Mouse (Mus musculus) intestine, postnatal 0 days (tissue): ENCODE data around the gene Ptprh. TPM values are rescaled to one million over a fixed set of nuclear protein-coding genes. Genes with fewer than 3 reads are reported as not detected.

Experiments used
- ATAC-seq: fragments of 200-750 bp; cut with Nextera tagmentation; 2 replicates; pipeline ENCODE4 v1.8.0; 2017; ENCODE audit warnings: mild to moderate bottlenecking, moderate TSS enrichment, moderate library complexity
- H3K27ac ChIP-seq: fragments of 300-500 bp; sonication (generic); 2 replicates; pipeline ENCODE4 v1.5.1; 2014; ENCODE audit warnings: mild to moderate bottlenecking, low read depth, low read length, moderate library complexity
- H3K27me3 ChIP-seq: fragments of 300-500 bp; sonication (generic); replicated peaks from 2 replicates; pipeline ENCODE4 v1.6.1; 2014; ENCODE audit warnings: low read length, mixed read lengths; ENCODE audit not compliant: control insufficient read depth, insufficient read depth
- H3K36me3 ChIP-seq: fragments of 300-500 bp; sonication (generic); 2 replicates; pipeline ENCODE4 v1.6.1; 2014; ENCODE audit warnings: mild to moderate bottlenecking, moderate library complexity; ENCODE audit not compliant: control insufficient read depth, insufficient read depth
- H3K4me1 ChIP-seq: fragments of 300-500 bp; sonication (generic); replicated peaks from 2 replicates; pipeline ENCODE4 v1.6.1; 2014; ENCODE audit warnings: antibody characterized with exemption, low read length, mixed read lengths; ENCODE audit not compliant: control insufficient read depth, insufficient read depth
- H3K4me2 ChIP-seq: fragments of 300-500 bp; sonication (generic); replicated peaks from 2 replicates; pipeline ENCODE4 v1.6.1; 2014; ENCODE audit warnings: low read depth, mild to moderate bottlenecking, moderate library complexity
- H3K4me3 ChIP-seq: fragments of 300-500 bp; sonication (generic); 2 replicates; pipeline ENCODE4 v1.5.1; 2014; ENCODE audit warnings: low read depth, low read length
- H3K9ac ChIP-seq: fragments of 300-500 bp; sonication (generic); 2 replicates; pipeline ENCODE4 v1.6.1; 2014; ENCODE audit warnings: mild to moderate bottlenecking, low read depth, low read length
- H3K9me3 ChIP-seq: fragments of 300-500 bp; sonication (generic); 2 replicates; pipeline ENCODE4 v1.6.1; 2016; ENCODE audit warnings: mixed run types; ENCODE audit not compliant: control insufficient read depth
- CTCF ChIP-seq: sonication (generic); IDR thresholded peaks from 2 replicates; pipeline ENCODE4 v1.5.1; 2016; ENCODE audit warnings: low read depth, mild to moderate bottlenecking, control low read depth, antibody characterized with exemption, moderate library complexity
- WGBS: fragments of 180-500 bp; shearing (Covaris S2); extraction: QIAGEN DNeasy Blood & Tissue Kit; methylation state at CpG from one replicate; pipeline ENCODE4 v1.1.7; 2014; 5-methylcytosine and 5-hydroxymethylcytosine counted together
- polyA plus RNA-seq: library from polyadenylated mRNA; unstranded; fragments of >200 nt; fragmentation: Nextera tagmentation; extraction: Ambion mirVana; gene quantifications from 2 replicates; pipeline ENCODE4 v1.2.1, GENCODE M21; 2015

The Ptprh gene
- 16.7 and 17.1 TPM in 2 replicates for polyA plus RNA-seq

DNA sequence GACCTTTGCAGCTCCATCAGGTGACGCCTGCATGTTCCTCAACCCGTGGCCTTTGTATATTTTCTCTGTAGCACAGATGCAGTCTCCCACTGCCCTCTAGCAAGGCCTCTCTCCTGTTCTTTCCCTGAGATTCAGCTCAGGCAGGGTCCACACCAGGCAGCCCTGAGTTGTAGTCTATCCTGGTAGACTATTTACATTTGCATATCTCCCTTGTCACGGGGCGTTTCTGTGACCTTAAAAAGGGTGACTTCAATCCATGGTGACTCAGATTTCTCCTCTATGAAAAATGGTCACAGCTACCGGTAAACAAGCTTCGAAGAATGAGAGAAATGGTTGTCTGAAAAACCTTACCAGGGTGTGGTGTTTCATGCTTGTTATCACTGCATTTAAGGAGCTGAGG, at the start of gene Ptprh:
Gene Ptprh (minus strand): TSS at position 169 of the 400 bp plus-strand sequence.
- peak; percentile 50 for ATAC-seq
- peak within 1 kb of the TSS; percentile 33 for H3K4me3 ChIP-seq
- H3K36me3 ChIP-seq, result no peaks in the 10 kb centered on the region
- H3K4me1 ChIP-seq, result 0 out of 2 replicates have a peak, but pooled peaks cover 3% of the 10 kb centered on the region
- H3K9ac ChIP-seq, result peak within 1 kb of the TSS; percentile 40
- H3K4me2 ChIP-seq, result peak within 1 kb of the TSS; percentile 59
- TF ChIP-seq CTCF, result no peak
- no peaks in the 10 kb centered on the region for H3K27me3 ChIP-seq
- peak within 1 kb of the TSS; percentile 93 for H3K27ac ChIP-seq
- H3K9me3 ChIP-seq, result no peaks in the 10 kb centered on the region
- 35% methylated on average over 6 of the region's 6 CpGs for WGBS

DNA sequence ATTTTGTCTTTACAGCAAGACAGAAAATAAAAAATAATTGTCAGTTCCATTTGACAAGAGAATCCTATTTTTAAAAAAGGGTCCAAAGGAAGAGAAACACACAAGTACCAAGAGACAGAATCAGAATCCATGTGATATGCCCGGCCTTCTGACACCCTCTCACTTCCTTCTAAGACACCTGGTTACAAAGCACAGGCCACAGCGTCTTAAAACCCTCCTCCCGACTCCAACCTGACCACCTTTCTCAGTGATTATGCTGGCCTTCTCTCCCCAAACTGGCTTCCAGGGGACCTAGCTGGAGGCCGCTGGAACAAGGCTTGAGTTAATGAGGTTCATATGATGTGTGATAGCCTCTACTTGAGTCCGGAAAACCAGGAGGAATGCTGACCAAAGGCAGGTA, 49.5 kb upstream of the Ptprh start:
- H3K27ac ChIP-seq, result no peak overlapping the region
- WGBS, result 70% methylated on average over 5 of the region's 5 CpGs

DNA sequence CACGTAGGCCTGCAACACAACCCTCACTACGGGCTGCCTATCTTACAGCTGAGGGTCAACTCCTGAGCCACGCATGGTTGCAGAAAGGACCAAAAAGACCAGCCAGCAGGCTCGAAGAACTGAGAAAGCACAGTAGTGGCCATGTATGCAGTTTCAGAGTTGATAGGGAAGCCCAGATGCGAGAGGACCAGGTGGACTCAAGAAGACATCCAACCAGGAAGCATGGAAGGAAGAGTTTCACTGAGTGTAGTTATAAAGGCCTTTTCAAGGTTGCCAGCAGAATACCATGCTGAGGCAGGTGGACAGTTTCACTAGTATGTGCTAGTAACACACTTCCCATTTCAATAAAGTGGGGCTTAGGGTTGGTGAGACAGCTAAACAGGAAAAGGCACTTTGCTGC, 48.9 kb upstream of the Ptprh start:
- no peaks in the 10 kb centered on the region for H3K9me3 ChIP-seq
- no peak overlapping the region for H3K27ac ChIP-seq
- H3K9ac ChIP-seq, result no peak overlapping the region
- no peak for ATAC-seq
- no peaks in the 10 kb centered on the region; the same call in 1 of the 2 replicates for H3K36me3 ChIP-seq
- WGBS, result 81% methylated on average over 5 of the region's 5 CpGs
- H3K4me1 ChIP-seq, result peaks cover 6% of the 10 kb centered on the region; the same call in 1 of the 2 replicates
- TF ChIP-seq CTCF, result no peak
- no peak overlapping the region for H3K4me2 ChIP-seq
- H3K27me3 ChIP-seq, result no peaks in the 10 kb centered on the region
- H3K4me3 ChIP-seq, result no peak overlapping the region

More for the DNA sequence above, 49.5 kb upstream of the Ptprh start:
- TF ChIP-seq CTCF, result no peak
- no peak for ATAC-seq
- Histone ChIP-seq H3K27me3 (no peaks in the 10 kb centered on the region), H3K36me3 (no peaks in the 10 kb centered on the region; the same call in 1 of the 2 replicates), H3K4me3 (no peak overlapping the region), H3K9ac (no peak overlapping the region), H3K4me1 (0 out of 2 replicates have a peak, but pooled peaks cover 6% of the 10 kb centered on the region), H3K4me2 (no peak overlapping the region), H3K9me3 (no peaks in the 10 kb centered on the region)

DNA sequence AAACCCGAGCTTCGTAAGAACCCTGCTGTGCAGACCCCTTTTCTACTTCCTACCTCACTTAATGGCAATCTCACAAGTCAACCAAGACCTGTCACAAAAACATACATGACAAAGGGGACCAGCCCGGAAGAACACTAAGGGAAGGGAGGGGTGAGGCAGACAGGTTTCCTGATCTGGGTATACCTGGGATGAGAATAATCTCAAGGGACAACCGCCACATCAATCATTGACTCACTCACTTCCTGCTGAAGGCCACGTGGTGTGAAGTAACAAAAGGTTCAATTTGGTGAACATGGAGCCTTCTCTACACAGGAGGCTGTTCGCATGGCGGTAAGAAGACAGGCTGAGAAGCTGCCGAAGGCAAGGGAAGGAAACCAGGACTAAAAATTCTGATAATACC, 47.7 kb upstream of the Ptprh start:
- Histone ChIP-seq H3K9ac (no peak overlapping the region), H3K36me3 (peaks cover 9% of the 10 kb centered on the region; the same call in 1 of the 2 replicates), H3K27ac (no peak overlapping the region), H3K9me3 (no peaks in the 10 kb centered on the region), H3K27me3 (no peaks in the 10 kb centered on the region), H3K4me2 (no peak overlapping the region), H3K4me1 (peaks cover 3% of the 10 kb centered on the region; the same call in 1 of the 2 replicates), H3K4me3 (no peak overlapping the region)
- TF ChIP-seq CTCF, result no peak
- peak; percentile 80 for ATAC-seq
- WGBS, result 57% methylated on average over 8 of the region's 8 CpGs

DNA sequence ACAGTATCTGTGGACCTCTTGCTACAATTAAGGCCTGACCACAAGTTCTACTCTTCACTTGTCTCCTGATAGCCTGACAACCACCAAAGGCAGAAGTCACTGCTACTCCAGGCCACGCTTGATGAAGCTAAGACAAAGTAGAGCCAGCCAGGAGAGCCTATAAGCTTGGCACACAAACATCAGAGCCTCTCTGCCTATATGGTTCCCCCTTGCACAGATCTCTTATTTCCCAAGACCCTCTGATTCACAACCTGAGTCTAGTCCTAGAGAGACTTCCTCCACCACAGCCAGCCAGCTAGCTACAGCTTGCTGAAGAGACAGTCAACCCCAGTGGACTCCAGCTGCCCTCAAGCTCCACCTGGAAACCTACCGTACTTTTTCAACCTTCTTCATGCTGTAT, 44.2 kb upstream of the Ptprh start:
- no peak overlapping the region for H3K9ac ChIP-seq
- H3K4me1 ChIP-seq, result no peaks in the 10 kb centered on the region; the same call in 1 of the 2 replicates
- H3K9me3 ChIP-seq, result no peaks in the 10 kb centered on the region
- no peak overlapping the region for H3K4me3 ChIP-seq
- no peaks in the 10 kb centered on the region for H3K27me3 ChIP-seq
- no peak for TF ChIP-seq CTCF
- WGBS, result 86% methylated on average over 2 of the region's 2 CpGs
- no peak overlapping the region for H3K4me2 ChIP-seq
- ATAC-seq, result no peak
- peaks cover 36% of the 10 kb centered on the region for H3K36me3 ChIP-seq
- H3K27ac ChIP-seq, result no peak overlapping the region

DNA sequence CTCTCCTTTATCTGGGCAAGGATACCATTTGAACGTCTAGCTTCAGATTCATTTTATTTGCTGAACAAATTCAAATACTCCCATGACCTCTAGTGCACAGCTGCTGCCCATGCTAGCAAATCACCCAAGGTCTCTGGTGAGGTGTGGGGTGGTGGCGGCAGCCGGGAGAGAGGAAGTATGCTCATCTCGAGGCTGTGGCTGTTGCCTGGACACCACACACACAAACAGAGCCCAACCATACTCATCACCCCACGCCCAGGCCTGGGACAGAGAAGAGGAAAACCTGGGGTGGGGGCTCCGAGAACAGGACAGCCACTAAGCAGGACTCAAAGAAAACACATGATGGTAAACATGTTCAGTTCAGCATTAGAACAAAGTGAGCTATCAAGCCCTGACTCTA, 43.5 kb upstream of the Ptprh start:
- H3K9ac ChIP-seq, result no peak overlapping the region
- no peak overlapping the region for H3K4me2 ChIP-seq
- no peak overlapping the region for H3K4me3 ChIP-seq
- H3K27me3 ChIP-seq, result no peaks in the 10 kb centered on the region
- 28% methylated on average over 6 of the region's 6 CpGs for WGBS
- TF ChIP-seq CTCF, result no peak
- peaks cover 41% of the 10 kb centered on the region for H3K36me3 ChIP-seq
- peak; percentile 56; the same call in 1 of the 2 replicates for ATAC-seq
- H3K4me1 ChIP-seq, result no peaks in the 10 kb centered on the region; the same call in 1 of the 2 replicates
- no peaks in the 10 kb centered on the region for H3K9me3 ChIP-seq
- no peak overlapping the region for H3K27ac ChIP-seq

DNA sequence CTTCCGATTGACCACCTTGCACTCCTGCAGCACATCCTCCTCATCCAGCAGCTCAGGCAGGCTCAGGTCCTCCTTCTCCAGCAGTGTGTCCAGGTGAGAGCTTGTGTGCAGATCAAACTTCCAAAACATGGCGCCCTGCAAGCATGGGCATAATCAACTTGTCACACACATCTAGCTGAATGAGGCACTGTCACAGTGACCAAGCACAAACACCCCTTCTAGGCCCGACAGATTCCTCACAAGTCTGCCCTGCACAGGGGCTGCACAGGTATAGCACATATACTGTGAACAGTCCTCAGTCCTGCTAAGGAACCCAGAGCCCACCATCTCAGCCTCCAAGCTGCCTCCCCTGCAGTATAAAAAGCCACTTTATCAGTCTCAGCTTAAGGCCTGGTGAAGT, 43.0 kb upstream of the Ptprh start:
- Histone ChIP-seq H3K4me3 (no peak overlapping the region), H3K27ac (no peak overlapping the region), H3K9me3 (no peaks in the 10 kb centered on the region), H3K9ac (no peak overlapping the region), H3K36me3 (peaks cover 46% of the 10 kb centered on the region), H3K27me3 (no peaks in the 10 kb centered on the region), H3K4me2 (no peak overlapping the region), H3K4me1 (no peaks in the 10 kb centered on the region; the same call in 1 of the 2 replicates)
- 92% methylated on average over 3 of the region's 3 CpGs for WGBS
- no peak for TF ChIP-seq CTCF
- no peak for ATAC-seq
